Mouse (Mus musculus) urinary bladder, postnatal 36 days (tissue): ENCODE results near the gene Oxct2b.
"Not testable (repeated sequence)": the region's sequence is repeated elsewhere in the genome, so short reads cannot be mapped to it uniquely, and the experiment has no call there.

Source experiments
- DNase-seq, 2 experiments: peaks; one replicate each; pipeline ENCODE4 v3.0.0; 2022; ENCODE audit warnings: low spot score in 2 of 2, mixed read lengths in 1 of 2

Gene Oxct2b

GRCm38 (mm10) chr4:123116011-123116410 lies at the start of gene Oxct2b:
Gene Oxct2b, plus strand, starts transcription at chr4:123116266.
- no peak for DNase-seq

GRCm38 (mm10) chr4:123068646-123069045 lies 47.4 kb upstream of the Oxct2b start:
- DNase-seq: no peak

DNA sequence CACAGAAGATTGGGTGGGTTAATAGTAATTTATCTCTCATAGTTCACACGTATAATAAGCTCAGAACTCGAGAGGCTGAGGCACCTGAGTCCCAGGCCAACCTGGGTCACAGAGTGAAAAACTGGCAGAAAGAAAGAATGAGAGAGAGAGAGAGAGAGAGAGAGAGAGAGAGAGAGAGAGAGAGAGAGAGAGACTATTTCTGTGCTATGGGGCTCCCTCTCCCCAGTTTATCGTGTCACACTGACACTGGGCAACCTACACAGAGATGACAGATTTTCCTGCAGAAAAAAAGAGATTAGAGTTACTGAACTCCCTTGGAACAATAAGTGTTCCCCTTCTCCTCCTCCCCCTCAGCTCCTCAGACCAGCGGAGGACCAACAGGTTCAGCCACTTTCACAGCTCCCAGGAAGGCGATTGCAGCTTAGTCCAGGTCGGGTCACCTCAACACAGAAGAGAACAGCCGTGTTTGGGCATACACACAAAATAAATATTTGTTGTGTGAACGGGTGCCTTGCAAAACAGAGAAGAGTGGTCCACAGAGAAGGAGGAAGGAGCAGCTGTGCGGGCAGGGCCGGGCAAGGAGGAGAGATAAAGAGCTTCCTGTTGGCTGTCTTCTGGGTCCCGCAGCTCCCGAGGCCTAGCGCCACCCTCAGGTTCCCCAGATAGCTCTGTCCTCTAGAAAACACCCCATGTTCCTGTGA lies 44.6 kb upstream of the Oxct2b start:
- DNase-seq: peak; percentile 55 to 73

- DNase-seq: no peak
Observed at GRCm38 (mm10) chr4:123076928-123077327, 39.1 kb upstream of the Oxct2b start.

DNA sequence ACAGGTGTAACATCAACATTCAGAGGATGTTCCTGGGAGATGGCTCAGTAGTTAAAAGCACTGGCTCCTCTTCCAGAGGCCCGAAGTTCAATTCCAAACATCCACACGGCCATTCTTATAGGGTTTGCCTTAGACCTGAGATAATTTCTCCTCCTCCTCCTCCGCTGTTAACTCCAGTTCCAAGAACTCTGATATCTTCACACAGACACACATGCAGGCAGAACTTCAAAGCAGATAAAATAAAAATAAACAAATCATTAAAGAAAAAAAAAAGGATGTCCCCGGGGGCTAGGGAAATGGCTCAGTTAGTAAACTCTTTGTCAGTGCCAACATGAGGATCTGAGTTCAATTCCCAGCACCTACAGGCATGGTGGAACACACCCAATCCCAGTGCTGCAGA lies 37.8 kb upstream of the Oxct2b start:
- no peak for DNase-seq

DNA sequence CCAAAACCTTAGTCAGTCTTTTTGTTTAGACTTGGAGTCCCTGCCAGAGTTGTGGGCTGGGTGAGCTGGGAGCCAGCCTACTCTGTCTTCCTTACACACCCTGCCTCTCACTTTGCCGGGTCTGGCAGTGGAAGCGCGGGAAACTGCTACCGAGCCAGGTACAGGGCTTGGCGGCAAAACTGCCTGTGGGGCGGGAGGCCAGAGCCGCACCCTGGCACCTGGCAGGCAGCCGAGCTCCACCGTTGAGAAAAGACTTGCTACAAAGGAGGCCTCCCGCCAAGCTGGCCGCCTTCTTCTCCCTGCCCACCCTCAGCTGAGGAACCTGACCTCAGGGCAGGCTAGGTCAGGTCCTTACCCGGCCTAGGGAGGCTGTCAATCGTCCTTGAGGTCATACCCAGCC lies 35.3 kb upstream of the Oxct2b start:
- DNase-seq: peak; percentile 73

- DNase-seq: peak; percentile 35 to 67
Observed at GRCm38 (mm10) chr4:123082283-123083163, 33.5 kb upstream of the Oxct2b start.

DNA sequence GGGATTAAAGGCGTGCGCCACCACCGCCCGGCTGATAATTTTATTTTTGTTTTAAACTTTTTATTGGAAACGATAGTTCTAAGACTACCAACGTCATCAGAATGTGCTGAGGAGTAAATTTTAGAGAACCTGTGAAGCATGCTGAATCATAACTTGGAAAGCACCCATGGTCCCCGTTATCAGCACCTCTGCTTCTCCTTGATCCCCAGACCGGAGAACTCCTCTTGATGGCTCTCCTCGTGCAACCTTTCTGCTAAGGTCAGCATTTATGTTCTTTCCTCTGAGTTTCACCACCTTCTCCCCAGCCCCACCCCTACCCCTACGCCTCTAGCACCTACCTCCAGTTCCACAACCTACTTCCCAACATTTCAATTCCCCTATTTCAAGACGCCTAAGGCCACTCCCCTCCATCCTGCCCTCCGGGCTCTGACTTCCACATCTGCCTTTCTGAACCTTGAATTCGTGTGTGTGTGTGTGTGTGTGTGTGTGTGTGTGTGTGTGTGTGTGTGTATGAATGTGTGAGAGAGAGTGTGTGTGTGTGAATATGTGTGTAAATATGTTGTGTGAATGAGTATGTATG lies 32.7 kb upstream of the Oxct2b start:
- no peak for DNase-seq

DNA sequence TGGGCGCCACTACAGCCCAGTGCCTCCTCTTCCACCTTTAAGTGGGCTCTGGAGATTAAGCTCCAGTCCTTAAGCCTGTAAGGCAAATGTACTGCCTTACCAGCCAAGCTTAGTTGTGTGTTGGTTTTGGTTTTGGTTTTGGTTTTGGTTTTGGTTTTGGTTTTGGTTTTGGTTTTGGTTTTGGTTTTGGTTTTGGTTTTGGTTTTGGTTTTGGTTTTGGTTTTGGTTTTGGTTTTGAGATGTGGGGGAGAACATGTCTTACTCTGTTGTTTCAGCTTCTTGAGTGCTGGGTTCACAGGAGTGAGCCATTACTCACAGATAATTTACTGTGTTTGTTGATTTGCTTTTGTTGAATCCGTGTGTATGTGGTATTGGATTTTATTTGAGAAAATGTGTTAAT lies 30.8 kb upstream of the Oxct2b start:
- no peak for DNase-seq

- DNase-seq: no peak
Observed at GRCm38 (mm10) chr4:123086381-123086780, 29.7 kb upstream of the Oxct2b start.

- DNase-seq: no peak
Observed at GRCm38 (mm10) chr4:123092621-123093020, 23.4 kb upstream of the Oxct2b start.

- DNase-seq: peak; percentile 30 to 47
Observed at GRCm38 (mm10) chr4:123093064-123093776, 22.8 kb upstream of the Oxct2b start.

DNA sequence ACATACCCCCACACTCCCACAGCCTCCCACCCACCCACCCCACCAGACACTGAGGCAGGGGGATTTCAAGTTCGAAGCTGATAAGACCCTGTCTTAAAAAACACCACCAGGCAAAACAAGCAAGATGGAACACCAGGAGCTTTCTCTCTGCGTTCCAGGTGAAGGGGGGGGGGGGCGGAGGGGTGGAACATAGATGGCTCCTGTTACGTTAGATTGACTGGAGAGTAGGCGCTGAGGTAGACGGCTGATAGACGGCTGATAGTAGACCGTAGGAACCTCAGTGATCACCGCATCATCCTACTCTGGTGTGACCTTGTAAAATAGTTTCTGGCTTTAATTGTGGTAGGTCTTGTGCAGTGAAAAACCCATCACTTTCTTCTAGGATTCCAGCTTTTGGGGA lies 22.2 kb upstream of the Oxct2b start:
- no peak for DNase-seq

DNA sequence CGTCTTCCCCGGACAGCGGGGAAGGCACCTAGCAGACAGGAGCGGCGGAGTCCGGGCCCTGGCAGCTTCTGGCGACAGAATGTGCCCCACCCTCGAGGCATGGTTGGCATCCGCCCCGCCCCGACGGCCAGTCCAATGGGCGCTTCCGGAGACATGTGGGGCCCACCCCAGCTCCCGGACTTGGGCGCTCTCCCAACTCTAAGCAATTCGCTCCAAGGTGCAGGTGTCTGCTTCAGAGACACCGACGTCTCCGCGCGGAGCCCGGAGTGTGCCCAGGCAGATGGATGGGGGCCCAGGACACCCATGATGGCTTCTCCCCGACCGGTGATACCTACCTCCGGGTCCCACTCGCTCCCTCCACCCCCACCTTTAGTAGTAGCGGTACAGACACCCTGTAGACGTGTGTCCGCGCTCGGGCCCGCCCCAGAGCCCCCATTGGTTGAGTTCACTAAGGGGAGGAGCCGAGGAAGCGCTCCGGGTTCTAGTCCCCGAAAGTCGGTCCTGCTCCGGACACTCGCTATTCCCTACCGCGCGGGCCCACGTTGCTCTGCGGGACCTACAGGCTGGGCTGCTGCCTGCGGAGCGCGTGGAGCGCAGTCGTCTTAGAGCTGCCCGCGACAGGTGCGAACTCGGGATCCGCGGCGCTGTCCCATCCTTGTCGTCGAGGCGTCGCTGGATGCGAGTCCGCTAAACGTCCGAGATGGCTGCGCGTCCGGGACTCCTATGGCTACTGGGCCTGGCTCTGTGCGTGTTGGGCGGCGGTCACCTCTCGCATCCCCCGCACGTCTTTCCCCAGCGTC lies 11.2 kb upstream of the Oxct2b start, which contains the start of gene Bmp8b:
Bmp8b (plus strand) TSS at position 515 of the 800 bp plus-strand sequence.
- DNase-seq: peak in 1 of 2 experiments; percentile 15

DNA sequence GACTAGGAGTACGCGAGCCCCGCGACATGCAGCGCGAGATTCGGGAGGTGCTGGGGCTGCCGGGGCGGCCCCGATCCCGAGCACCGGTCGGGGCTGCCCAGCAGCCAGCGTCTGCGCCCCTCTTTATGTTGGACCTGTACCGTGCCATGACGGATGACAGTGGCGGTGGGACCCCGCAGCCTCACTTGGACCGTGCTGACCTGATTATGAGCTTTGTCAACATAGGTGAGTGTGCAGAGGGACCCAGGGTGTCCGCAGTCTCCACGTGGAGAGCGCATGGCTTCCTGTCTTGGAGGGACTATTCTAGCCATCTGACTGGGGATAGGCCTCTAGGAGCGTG lies 10.6 kb upstream of the Oxct2b start:
- DNase-seq: no peak

- DNase-seq: not testable (repeated sequence)
Observed at GRCm38 (mm10) chr4:123105929-123106328, 10.1 kb upstream of the Oxct2b start.

- no peak for DNase-seq
Observed at GRCm38 (mm10) chr4:123106864-123107263, 9.2 kb upstream of the Oxct2b start.

GRCm38 (mm10) chr4:123108056-123108455 lies 8.0 kb upstream of the Oxct2b start:
- DNase-seq: no peak

GRCm38 (mm10) chr4:123110751-123111150 lies 5.3 kb upstream of the Oxct2b start:
- no peak for DNase-seq

DNA sequence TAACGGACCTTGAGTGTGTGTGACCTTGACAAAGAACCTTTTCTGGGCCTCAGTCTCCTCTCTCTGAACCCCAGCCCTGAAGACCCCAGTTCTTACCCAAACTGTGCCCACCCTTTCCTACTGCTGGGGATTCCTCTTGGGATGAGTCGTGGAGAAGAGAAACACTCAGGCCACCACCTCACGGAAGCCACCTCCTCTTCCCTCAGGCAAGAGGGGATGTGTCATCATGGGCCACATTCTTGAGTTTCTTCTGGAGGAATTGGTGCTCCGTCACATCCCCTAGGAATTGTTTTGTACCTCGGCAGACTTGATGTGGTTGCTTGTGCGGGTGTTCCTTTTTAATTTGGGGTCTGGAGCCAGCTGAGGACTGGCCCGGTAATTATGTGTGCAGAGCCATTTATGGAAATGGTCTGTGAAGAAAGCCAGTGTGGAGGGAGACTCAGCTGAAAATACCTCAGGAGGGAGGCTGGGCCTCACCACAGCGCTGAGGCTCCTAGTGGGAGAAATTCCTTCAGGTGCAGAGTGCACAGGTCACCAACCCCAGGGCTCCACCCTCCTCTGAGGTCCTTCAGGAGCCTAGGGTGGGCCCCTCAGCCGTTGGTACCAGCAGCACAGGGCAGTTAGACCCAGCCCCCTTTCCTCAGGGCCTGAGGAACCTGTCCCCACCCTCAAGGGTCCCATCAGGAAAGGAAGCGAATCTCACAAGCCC lies 4.6 kb upstream of the Oxct2b start:
- DNase-seq: not testable (repeated sequence)
